Mouse (Mus musculus) MEL (cell line): ENCODE data around the gene Xkr7. TPM values are rescaled to one million over a fixed set of nuclear protein-coding genes. Genes with fewer than 3 reads are reported as not detected.

Experiments
- DNase-seq: peaks from one replicate; pipeline ENCODE4 v3.0.0; 2011; ENCODE audit warnings: low read depth, low spot score
- H3K27ac ChIP-seq: 2 replicates; pipeline ENCODE4 v1.5.1; 2012; ENCODE audit warnings: low read depth, mild to moderate bottlenecking, control low read depth, low read length, moderate library complexity; ENCODE audit not compliant: control insufficient read depth
- H3K27me3 ChIP-seq, 2 experiments: fragments of 150-350 bp in 1 of 2; sonication (generic) in 1 of 2; 2 replicates each; pipeline ENCODE4 v1.6.1; 2012; ENCODE audit warnings: low read length in 2 of 2, mild to moderate bottlenecking in 2 of 2, improper control_type of control experiment in 1 of 2, moderate library complexity in 1 of 2; ENCODE audit not compliant: insufficient read depth in 2 of 2, control insufficient read depth in 1 of 2
- H3K36me3 ChIP-seq, 2 experiments: 2 replicates each; pipeline ENCODE4 v1.6.1; 2012 to 2014; ENCODE audit warnings: low read length in 2 of 2, improper control_type of control experiment in 1 of 2, inconsistent platforms in 1 of 2, mild to moderate bottlenecking in 1 of 2; ENCODE audit not compliant: insufficient read depth in 2 of 2, control insufficient read depth in 1 of 2
- H3K4me1 ChIP-seq, 2 experiments: fragments of 150-350 bp in 1 of 2; sonication (generic) in 1 of 2; 2 replicates each; pipeline ENCODE4 v1.6.1; 2012; ENCODE audit warnings: low read length in 2 of 2, improper control_type of control experiment in 1 of 2, mild to moderate bottlenecking in 1 of 2; ENCODE audit not compliant: insufficient read depth in 2 of 2, control insufficient read depth in 1 of 2
- H3K4me3 ChIP-seq, 2 experiments: fragments of 150-350 bp in 1 of 2; sonication (generic) in 1 of 2; 2 replicates each; pipeline ENCODE4 v1.5.1; 2012; ENCODE audit warnings: low read depth in 2 of 2, low read length in 2 of 2, mild to moderate bottlenecking in 2 of 2, moderate library complexity in 2 of 2, control low read depth in 1 of 2, improper control_type of control experiment in 1 of 2; ENCODE audit not compliant: control insufficient read depth in 1 of 2, insufficient read depth in 1 of 2
- H3K79me2 ChIP-seq: 2 replicates; pipeline ENCODE4 v1.6.1; 2012; ENCODE audit warnings: mild to moderate bottlenecking, low read length, moderate library complexity; ENCODE audit not compliant: control insufficient read depth, poor library complexity, insufficient read depth
- H3K9ac ChIP-seq: 2 replicates; pipeline ENCODE4 v1.6.1; 2012; ENCODE audit warnings: low read depth, mild to moderate bottlenecking, control low read depth, low read length, moderate library complexity; ENCODE audit not compliant: control insufficient read depth, poor library complexity, severe bottlenecking
- H3K9me3 ChIP-seq: fragments of 150-350 bp; sonication (generic); replicated peaks from 2 replicates; pipeline ENCODE4 v1.6.1; 2012; ENCODE audit warnings: mild to moderate bottlenecking, low read length, improper control_type of control experiment, moderate library complexity; ENCODE audit not compliant: insufficient read depth
- BHLHE40 ChIP-seq: IDR thresholded peaks from 2 replicates; pipeline ENCODE4 v1.6.1; 2012; ENCODE audit warnings: low read depth, mild to moderate bottlenecking, inconsistent platforms, low read length, improper control_type of control experiment, borderline replicate concordance
- E2F4 ChIP-seq: IDR thresholded peaks from 2 replicates; pipeline ENCODE4 v1.6.1; 2011; ENCODE audit warnings: low read depth, low read length, improper control_type of control experiment, borderline replicate concordance
- ELF1 ChIP-seq: IDR thresholded peaks from 2 replicates; pipeline ENCODE4 v1.6.1; 2014; ENCODE audit warnings: low read depth, mild to moderate bottlenecking, inconsistent platforms, low read length, improper control_type of control experiment, moderate library complexity
- EP300 ChIP-seq, 2 experiments: IDR thresholded peaks; 2 replicates each; pipeline ENCODE4 v1.6.1; 2011; ENCODE audit warnings: improper control_type of control experiment in 2 of 2, low read length in 2 of 2, low read depth in 1 of 2, mild to moderate bottlenecking in 1 of 2
- KAT2A ChIP-seq: conservative IDR thresholded peaks from 2 replicates; pipeline ENCODE4 v1.6.1; 2012; ENCODE audit warnings: low read depth, low read length, improper control_type of control experiment, inconsistent platforms
- MAFK ChIP-seq: IDR thresholded peaks from 2 replicates; pipeline ENCODE4 v1.6.1; 2011; ENCODE audit warnings: low read depth, mild to moderate bottlenecking, low read length, improper control_type of control experiment, borderline replicate concordance
- MAX ChIP-seq: IDR thresholded peaks from 2 replicates; pipeline ENCODE4 v1.6.1; 2011; ENCODE audit warnings: low read length, improper control_type of control experiment
- MXI1 ChIP-seq: IDR thresholded peaks from 2 replicates; pipeline ENCODE4 v1.6.1; 2011; ENCODE audit warnings: mild to moderate bottlenecking, low read depth, low read length, improper control_type of control experiment
- MYB ChIP-seq: IDR thresholded peaks from 2 replicates; pipeline ENCODE4 v1.6.1; 2011; ENCODE audit warnings: mild to moderate bottlenecking, low read depth, low read length, improper control_type of control experiment
- NRF1 ChIP-seq: IDR thresholded peaks from 2 replicates; pipeline ENCODE4 v1.6.1; 2014; ENCODE audit warnings: low read depth, mild to moderate bottlenecking, inconsistent platforms, low read length, improper control_type of control experiment, moderate library complexity; ENCODE audit not compliant: poor library complexity, insufficient read depth, severe bottlenecking
- POLR2AphosphoS5 ChIP-seq: IDR thresholded peaks from 2 replicates; pipeline ENCODE4 v1.6.1; 2012; ENCODE audit warnings: low read depth, borderline replicate concordance, mild to moderate bottlenecking, inconsistent platforms, low read length, moderate library complexity, mixed read lengths
- RAD21 ChIP-seq: IDR thresholded peaks from 2 replicates; pipeline ENCODE4 v1.6.1; 2011; ENCODE audit warnings: mild to moderate bottlenecking, low read depth, low read length, improper control_type of control experiment
- RCOR1 ChIP-seq: IDR thresholded peaks from 2 replicates; pipeline ENCODE4 v1.6.1; 2012; ENCODE audit warnings: low read depth, mild to moderate bottlenecking, inconsistent platforms, low read length, improper control_type of control experiment
- SIN3A ChIP-seq: IDR thresholded peaks from 2 replicates; pipeline ENCODE4 v1.6.1; 2012; ENCODE audit warnings: low read length, improper control_type of control experiment, inconsistent platforms
- UBTF ChIP-seq: IDR thresholded peaks from 2 replicates; pipeline ENCODE4 v1.6.1; 2012; ENCODE audit warnings: low read depth, mild to moderate bottlenecking, inconsistent platforms, low read length, improper control_type of control experiment, moderate library complexity, borderline replicate concordance; ENCODE audit not compliant: insufficient read depth
- USF2 ChIP-seq, 2 experiments: IDR thresholded peaks; 2 replicates each; pipeline ENCODE4 v1.6.1; 2011 to 2012; ENCODE audit warnings: improper control_type of control experiment in 2 of 2, low read length in 2 of 2, borderline replicate concordance in 1 of 2, inconsistent platforms in 1 of 2, low read depth in 1 of 2, mild to moderate bottlenecking in 1 of 2; ENCODE audit not compliant: insufficient read depth in 1 of 2
- ZC3H11A ChIP-seq: IDR thresholded peaks from 2 replicates; pipeline ENCODE4 v1.6.1; 2012; ENCODE audit warnings: low read depth, mild to moderate bottlenecking, inconsistent platforms, low read length, improper control_type of control experiment
- ZKSCAN1 ChIP-seq: IDR thresholded peaks from 2 replicates; pipeline ENCODE4 v1.6.1; 2012; ENCODE audit warnings: low read depth, mild to moderate bottlenecking, inconsistent platforms, low read length, improper control_type of control experiment, moderate library complexity
- ZMIZ1 ChIP-seq: IDR thresholded peaks from 2 replicates; pipeline ENCODE4 v1.6.1; 2012; ENCODE audit warnings: low read depth, mild to moderate bottlenecking, inconsistent platforms, low read length, improper control_type of control experiment, moderate library complexity
- polyA plus RNA-seq, 2 experiments: library from polyadenylated mRNA; stranded (reverse) in 1 of 2; unstranded in 1 of 2; fragments of >175 nt in 1 of 2; fragments of >200 nt in 1 of 2; gene quantifications; 2 replicates each; pipeline versions ENCODE4 v1.2.1 to v1.2.4; 2012; ENCODE audit warnings: low replicate concordance in 2 of 2, low read depth in 1 of 2; ENCODE audit not compliant: insufficient read length in 2 of 2, insufficient read depth in 1 of 2, missing spikeins in 1 of 2
- total RNA-seq: library from RNA; depleted of rRNA; stranded (reverse); fragments of 300-350 nt; gene quantifications from 2 replicates; pipeline ENCODE4 v1.2.3, GENCODE M21; 2012

Xkr7 gene
- total and polyA plus RNA-seq, 3 experiments = not detected

GRCm38 (mm10) chr2:153015804-153016203, 15.8 kb upstream of the Xkr7 start:
- H3K79me2 ChIP-seq = peaks cover 9% of the 10 kb centered on the region
- no peaks in the 10 kb centered on the region for H3K4me1 ChIP-seq
- H3K27me3 ChIP-seq = peaks cover 0 to 5% of the 10 kb centered on the region in 2 experiments
- no peaks in the 10 kb centered on the region for H3K9me3 ChIP-seq
- H3K27ac ChIP-seq = no peak overlapping the region
- H3K4me3 ChIP-seq = no peak overlapping the region
- H3K9ac ChIP-seq = no peak overlapping the region
- no peak for TF ChIP-seq BHLHE40
- TF ChIP-seq RCOR1 = no peak
- no peak for TF ChIP-seq ZKSCAN1
- no peak for TF ChIP-seq ELF1
- no peak for TF ChIP-seq SIN3A
- no peak for TF ChIP-seq MXI1
- no peak for TF ChIP-seq RAD21
- TF ChIP-seq KAT2A = no peak
- TF ChIP-seq POLR2AphosphoS5 = no peak
- no peak for TF ChIP-seq USF2 (IDR thresholded peaks at IDR 0.05; ENCODE audit: borderline replicate concordance in 1 of 2, insufficient read depth in 1 of 2, low read depth in 1 of 2, low read length in 2 of 2)
- TF ChIP-seq UBTF = no peak
- TF ChIP-seq EP300 (IDR thresholded peaks at IDR 0.05; ENCODE audit: low read depth in 1 of 2, low read length in 2 of 2) = no peak
- no peak for TF ChIP-seq MYB
- no peak for TF ChIP-seq ZMIZ1
- TF ChIP-seq E2F4 = no peak
- H3K36me3 ChIP-seq = peaks cover 0 to 8% of the 10 kb centered on the region in 2 experiments; a peak in 3 of 4 replicates
- DNase-seq = no peak

DNA sequence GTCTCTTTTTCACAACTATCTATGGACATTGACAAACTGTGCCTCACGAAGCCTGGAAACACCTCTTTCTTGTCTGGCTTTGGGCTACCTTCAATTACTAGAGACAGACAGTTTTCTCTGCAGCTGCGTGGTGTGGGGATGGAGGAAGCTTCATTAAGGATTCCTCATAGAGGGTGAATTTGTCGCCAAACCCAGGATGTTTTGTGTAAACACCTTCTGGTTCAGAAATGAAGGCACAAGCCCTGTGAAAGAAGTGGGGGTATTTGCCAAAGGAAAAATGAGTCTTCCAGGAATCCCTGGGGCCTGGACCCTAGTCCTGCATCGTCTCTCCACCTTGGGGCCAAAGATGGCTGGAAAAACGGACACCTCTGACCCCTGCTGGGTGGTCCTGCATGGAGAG, 14.9 kb upstream of the Xkr7 start:
- no peak overlapping the region for H3K4me3 ChIP-seq
- no peak for DNase-seq

More for the DNA sequence above, 14.9 kb upstream of the Xkr7 start:
- H3K27ac ChIP-seq = no peak overlapping the region
- peaks cover 2 to 8% of the 10 kb centered on the region in 2 experiments; a peak in 3 of 4 replicates for H3K36me3 ChIP-seq
- peaks cover 0 to 5% of the 10 kb centered on the region in 2 experiments for H3K27me3 ChIP-seq
- H3K9me3 ChIP-seq = no peaks in the 10 kb centered on the region
- H3K79me2 ChIP-seq = peaks cover 9% of the 10 kb centered on the region
- no peak overlapping the region for H3K9ac ChIP-seq
- TF ChIP-seq UBTF = no peak
- TF ChIP-seq MAFK = no peak
- TF ChIP-seq MYB = no peak
- TF ChIP-seq ZMIZ1 = no peak
- TF ChIP-seq ZKSCAN1 = no peak
- no peak for TF ChIP-seq ELF1
- TF ChIP-seq MAX = no peak
- no peak for TF ChIP-seq NRF1
- TF ChIP-seq ZC3H11A = no peak
- H3K4me1 ChIP-seq = peaks cover 0 to 8% of the 10 kb centered on the region in 2 experiments; a peak in 2 of 4 replicates
